9 mouse cellular contexts compared by ENCODE assay signal in genomic region chr1:134381795-134382625, GRCm38 (mm10). TPM values are rescaled to one million over a fixed set of nuclear protein-coding genes. Genes with fewer than 3 reads are reported as not detected.
DNase-seq lines count a peak whose midpoint lies in the region; ATAC-seq and TF ChIP-seq lines count a peak whose summit lies in the region.
"Had no signal": no experiment of that assay in that cellular context is flagged by ENCODE, and none has a peak within 500 bp of the region (broad histone marks: within the 10 kb centered on the region; RNA-seq: fewer than 3 reads in every experiment).

No protein-coding gene starts in this region.

- DNase-seq in liver, adult 2 months (ENCODE audit: extremely low read depth, low read depth, low spot score), result no peak
- no peak for DNase-seq in liver
- DNase-seq in induced T-regulatory cell, adult 2 months (ENCODE audit: low read depth), result peak; percentile 22
- DNase-seq in lung, postnatal 14 days, result peak; percentile 9
- DNase-seq in stomach, postnatal 0 days (ENCODE audit: low spot score), result no peak
- no peak for DNase-seq in adrenal gland, postnatal 25 days
- no peak for DNase-seq in gastrocnemius, adult 18-20 months (ENCODE audit: low spot score)

- no peaks in the 10 kb centered on the region for H3K79me2 ChIP-seq in liver, adult 2 months (ENCODE audit: control insufficient read depth, insufficient read depth, low read length)

- no peak for TF ChIP-seq EP300 in stomach, postnatal 0 days (optimal IDR thresholded peaks at IDR 0.05)

- H3K36me3 ChIP-seq in liver, adult 2 months (ENCODE audit: control insufficient read depth, insufficient read depth, low read length), result no peaks in the 10 kb centered on the region
- H3K36me3 ChIP-seq in forebrain, embryonic 12.5 days (replicated peaks), result no peaks in the 10 kb centered on the region
- no peaks in the 10 kb centered on the region for H3K36me3 ChIP-seq in stomach, postnatal 0 days (ENCODE audit: control insufficient read depth, insufficient read depth, low read length)

- H3K27ac ChIP-seq in liver, adult 2 months (replicated peaks; ENCODE audit: insufficient read depth, low read depth, low read length), result no peak overlapping the region
- H3K27ac ChIP-seq in forebrain, embryonic 12.5 days, result no peak overlapping the region
- H3K27ac ChIP-seq in stomach, postnatal 0 days (replicated peaks), result no peak overlapping the region

- no peak for TF ChIP-seq POLR2A in liver, adult 2 months (IDR thresholded peaks at IDR 0.05; ENCODE audit: extremely low read depth, insufficient read depth, low read length)

- H3K4me3 ChIP-seq in liver, adult 2 months (ENCODE audit: insufficient read depth, low read depth, low read length), result peak overlapping the region; percentile 33; the same call in 1 of the 2 replicates
- peak overlapping the region; percentile 17 for H3K4me3 ChIP-seq in forebrain, embryonic 12.5 days (replicated peaks)
- H3K4me3 ChIP-seq in stomach, postnatal 0 days (ENCODE audit: low read depth, low read length), result peak overlapping the region; percentile 28

- no peak for TF ChIP-seq CTCF in liver, adult 2 months (IDR thresholded peaks at IDR 0.05; ENCODE audit: low read depth, low read length)
- TF ChIP-seq CTCF in stomach, postnatal 0 days (IDR thresholded peaks at IDR 0.05; ENCODE audit: low read depth), result no peak

- no peak for ATAC-seq in forebrain, embryonic 12.5 days (ENCODE audit: low FRiP score)
- no peak for ATAC-seq in stomach, postnatal 0 days (ENCODE audit: low FRiP score, low TSS enrichment)

- 0 out of 2 replicates have a peak, but pooled peaks cover 3% of the 10 kb centered on the region for H3K27me3 ChIP-seq in liver, adult 2 months (ENCODE audit: control insufficient read depth, insufficient read depth, low read length)
- H3K27me3 ChIP-seq in forebrain, embryonic 12.5 days, result no peaks in the 10 kb centered on the region
- no peaks in the 10 kb centered on the region for H3K27me3 ChIP-seq in stomach, postnatal 0 days (ENCODE audit: control insufficient read depth, insufficient read depth, low read length)

- WGBS in liver, adult 2 months, result 10% methylated on average over 19 of the region's 19 CpGs
- 20% methylated on average over 19 of the region's 19 CpGs for WGBS in forebrain, embryonic 12.5 days
- WGBS in stomach, postnatal 0 days, result 4% methylated on average over 19 of the region's 19 CpGs

- no peak overlapping the region for H3K9ac ChIP-seq in liver, adult 2 months (ENCODE audit: low read depth, low read length)
- no peak overlapping the region for H3K9ac ChIP-seq in forebrain, embryonic 12.5 days
- H3K9ac ChIP-seq in stomach, postnatal 0 days (ENCODE audit: low read length), result peak overlapping the region; percentile 54; the same call in 1 of the 2 replicates

- H3K4me1 ChIP-seq in liver, adult 2 months (ENCODE audit: control insufficient read depth, insufficient read depth, low read length), result peaks cover 4% of the 10 kb centered on the region; the same call in 1 of the 2 replicates
- peaks cover 8% of the 10 kb centered on the region for H3K4me1 ChIP-seq in forebrain, embryonic 12.5 days
- no peaks in the 10 kb centered on the region for H3K4me1 ChIP-seq in stomach, postnatal 0 days (replicated peaks; ENCODE audit: control insufficient read depth, insufficient read depth)

- peaks cover 3% of the 10 kb centered on the region; the same call in 1 of the 2 replicates for H3K9me3 ChIP-seq in forebrain, embryonic 12.5 days
- H3K9me3 ChIP-seq in stomach, postnatal 0 days (ENCODE audit: control insufficient read depth, low read length), result no peaks in the 10 kb centered on the region

- peak overlapping the region; percentile 46 for H3K4me2 ChIP-seq in forebrain, embryonic 12.5 days
- peak overlapping the region; percentile 49 for H3K4me2 ChIP-seq in stomach, postnatal 0 days (replicated peaks; ENCODE audit: low read depth)

RNA-seq across cellular contexts. Expression of gene 4933406M09Rik, which starts 3.7 kb away (rescaled TPM):
- not detected in 2 replicates for total RNA-seq in liver, adult 2 months (2014; rRNA removed)
- not detected in 2 replicates for polyA plus RNA-seq in liver, adult 2 months (2012; rRNA removed)
- not detected in 2 replicates for polyA plus RNA-seq in forebrain, embryonic 12.5 days (2016; fragmentation: Nextera tagmentation; extraction: Ambion mirVana)
- not detected in 2 replicates for polyA plus RNA-seq in stomach, postnatal 0 days (2015; fragmentation: Nextera tagmentation; extraction: Ambion mirVana)
- not detected in 2 replicates for total RNA-seq in adrenal gland, postnatal 25 days (2021)
- total RNA-seq in gastrocnemius, adult 18-20 months (2021), result not detected
- total RNA-seq: layer of hippocampus, adult 8-10 months had no signal

RNA-seq across cellular contexts. Expression of gene Tmem183a, which starts 20.2 kb away (rescaled TPM):
- 152 and 153 TPM in 2 replicates for total RNA-seq in liver, adult 2 months (2014; rRNA removed)
- 130 and 152 TPM in 2 replicates for polyA plus RNA-seq in liver, adult 2 months (2012; rRNA removed)
- 130 and 131 TPM in 2 replicates for polyA plus RNA-seq in forebrain, embryonic 12.5 days (2016; fragmentation: Nextera tagmentation; extraction: Ambion mirVana)
- 64.9 and 65.6 TPM in 2 replicates for polyA plus RNA-seq in stomach, postnatal 0 days (2015; fragmentation: Nextera tagmentation; extraction: Ambion mirVana)
- total RNA-seq in adrenal gland, postnatal 25 days (2021), result 47.2 and 56.3 TPM in 2 replicates
- 10 to 100 TPM; 10.1 to 10.4 TPM for total RNA-seq in gastrocnemius, adult 18-20 months (2021)

RNA-seq across cellular contexts. Expression of gene Cyb5r1, which starts 23.3 kb away (rescaled TPM):
- 4.5 and 4.7 TPM in 2 replicates for total RNA-seq in liver, adult 2 months (2014; rRNA removed)
- polyA plus RNA-seq in liver, adult 2 months (2012; rRNA removed), result 8.3 and 16.3 TPM in 2 replicates
- 19.2 and 21.5 TPM in 2 replicates for polyA plus RNA-seq in forebrain, embryonic 12.5 days (2016; fragmentation: Nextera tagmentation; extraction: Ambion mirVana)
- 14.2 and 14.3 TPM in 2 replicates for polyA plus RNA-seq in stomach, postnatal 0 days (2015; fragmentation: Nextera tagmentation; extraction: Ambion mirVana)
- 51.2 and 62.0 TPM in 2 replicates for total RNA-seq in adrenal gland, postnatal 25 days (2021)
- 10 to 100 TPM; 80.0 to 84.8 TPM for total RNA-seq in gastrocnemius, adult 18-20 months (2021)

RNA-seq across cellular contexts. Expression of gene Adipor1, which starts 33.2 kb away (rescaled TPM):
- total RNA-seq in liver, adult 2 months (2014; rRNA removed), result 71.5 and 81.2 TPM in 2 replicates
- polyA plus RNA-seq in liver, adult 2 months (2012; rRNA removed), result 92.7 and 105 TPM in 2 replicates
- polyA plus RNA-seq in forebrain, embryonic 12.5 days (2016; fragmentation: Nextera tagmentation; extraction: Ambion mirVana), result 61.1 and 65.1 TPM in 2 replicates
- polyA plus RNA-seq in stomach, postnatal 0 days (2015; fragmentation: Nextera tagmentation; extraction: Ambion mirVana), result 84.4 and 90.2 TPM in 2 replicates
- total RNA-seq in adrenal gland, postnatal 25 days (2021), result 129 and 132 TPM in 2 replicates
- total RNA-seq in gastrocnemius, adult 18-20 months (2021), result 100 to 1,000 TPM; 184 to 193 TPM

RNA-seq across cellular contexts. Expression of gene Ppfia4, which starts 49.3 kb away (rescaled TPM):
- total RNA-seq in liver, adult 2 months (2014; rRNA removed), result 0.46 and 0.67 TPM in 2 replicates
- 0.78 and 1.4 TPM in 2 replicates for polyA plus RNA-seq in liver, adult 2 months (2012; rRNA removed)
- polyA plus RNA-seq in forebrain, embryonic 12.5 days (2016; fragmentation: Nextera tagmentation; extraction: Ambion mirVana), result 3.1 and 3.2 TPM in 2 replicates
- polyA plus RNA-seq in stomach, postnatal 0 days (2015; fragmentation: Nextera tagmentation; extraction: Ambion mirVana), result 2.8 TPM in 2 replicates
- 0.67 and 2.0 TPM in 2 replicates for total RNA-seq in adrenal gland, postnatal 25 days (2021)
- under 1 TPM; 0.21 to 0.43 TPM for total RNA-seq in gastrocnemius, adult 18-20 months (2021)

Comparison
In these comparisons a context has a peak if more than half of its experiments do, and no peak if none do; other contexts are left out.
1. DNase-seq: peak in induced T-regulatory cell, adult 2 months (single experiment) and lung, postnatal 14 days (single experiment); none in liver, adult 2 months (single experiment), liver (single experiment), stomach, postnatal 0 days (single experiment), adrenal gland, postnatal 25 days (single experiment) and gastrocnemius, adult 18-20 months (single experiment).
2. Peak in every context shown above with its lines, with median percentiles within 50 percentile points of each other: H3K4me3 ChIP-seq.